Mouse (Mus musculus): ENCODE measurements around the gene Fam49a.

- TF ChIP-seq CTCF (IDR thresholded peaks at IDR 0.05; ENCODE audit: insufficient read depth, low read length) (no peak), POLR2A (IDR thresholded peaks at IDR 0.05; ENCODE audit: borderline replicate concordance, extremely low read depth, low read depth, low read length) (no peak)
Observed at GRCm38 (mm10) chr12:12320693-12321092, 58.8 kb downstream of the Fam49a start.

Measured in lung, adult 2 months (tissue).